Mouse (Mus musculus): ENCODE measurements around the gene Phpt1.
"Not testable (repeated sequence)": the region's sequence is repeated elsewhere in the genome, so short reads cannot be mapped to it uniquely, and the experiment has no call there.

DNA sequence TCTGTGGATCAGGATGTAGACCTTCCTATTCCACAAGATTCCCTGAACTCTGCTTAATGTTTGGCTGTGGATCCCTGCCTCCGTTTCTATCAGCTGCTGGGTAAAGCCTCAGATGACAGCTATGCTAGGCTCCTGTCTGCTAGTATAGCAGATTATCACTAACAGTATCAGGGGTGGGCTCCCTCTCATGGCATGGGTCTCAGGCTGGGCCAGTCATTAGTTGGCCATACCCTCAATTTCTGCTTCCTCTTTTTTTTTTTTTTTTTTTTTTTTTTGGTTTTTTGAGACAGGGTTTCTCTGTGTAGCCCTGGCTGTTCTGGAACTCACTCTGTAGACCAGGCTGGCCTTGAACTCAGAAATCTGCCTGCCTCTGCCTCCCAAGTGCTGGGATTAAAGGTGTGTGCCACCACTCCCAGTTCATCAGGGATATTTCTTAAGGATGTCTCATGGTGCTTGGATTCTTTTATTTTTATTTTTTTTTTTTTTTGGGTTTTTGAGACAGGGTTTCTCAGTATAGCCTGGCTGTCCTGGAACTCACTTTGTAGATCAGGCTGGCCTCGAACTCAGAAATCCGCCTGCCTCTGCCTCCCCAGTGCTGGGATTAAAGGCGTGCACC lies 21.7 kb downstream of the Phpt1 start:
- not testable (repeated sequence) for TF ChIP-seq GATA1 (IDR thresholded peaks at IDR 0.05; ENCODE audit: borderline replicate concordance, low read length); FLI1 (IDR thresholded peaks at IDR 0.05; ENCODE audit: low read length)
